Mouse (Mus musculus) layer of hippocampus, adult 18-20 months (tissue): Measurements from ENCODE around the gene Raph1. TPM values are rescaled to one million over a fixed set of nuclear protein-coding genes. Genes with fewer than 3 reads are reported as not detected.
"Not testable (repeated sequence)": the region's sequence is repeated elsewhere in the genome, so short reads cannot be mapped to it uniquely, and the experiment has no call there.

Experiments
- DNase-seq, 2 experiments: peaks; one replicate each; pipeline ENCODE4 v3.0.0; 2022; ENCODE audit warnings: low spot score in 2 of 2
- microRNA-seq, 2 experiments: library from miRNA; unstranded; fragments of <30 nt; microRNA quantifications; one replicate each; pipeline ENCODE4 v1.2.0; 2021
- total RNA-seq, 2 experiments: library from RNA; stranded (reverse); gene quantifications; 2 replicates each; pipeline ENCODE4 v1.2.3; 2021

Gene Raph1
- total RNA-seq, 2 experiments from 2014 or later = 50.6 to 54.3 TPM

DNA sequence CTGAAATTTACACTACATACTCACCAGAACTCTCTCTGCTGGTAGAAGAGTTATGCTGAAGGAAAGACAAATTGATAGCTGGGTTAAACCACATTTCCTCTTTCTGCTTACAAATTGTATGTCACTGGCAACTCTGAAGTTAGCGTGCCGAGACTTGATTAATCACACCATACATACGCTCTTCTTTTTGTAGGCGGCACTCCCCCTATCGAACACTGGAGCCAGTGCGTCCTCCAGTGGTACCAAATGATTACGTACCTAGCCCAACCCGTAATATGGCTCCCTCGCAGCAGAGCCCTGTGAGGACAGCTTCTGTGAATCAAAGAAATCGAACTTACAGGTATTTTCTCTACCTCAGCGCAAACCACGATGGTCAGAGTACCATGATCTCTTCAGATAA lies 119.8 kb downstream of the Raph1 start:
- DNase-seq = no peak

DNA sequence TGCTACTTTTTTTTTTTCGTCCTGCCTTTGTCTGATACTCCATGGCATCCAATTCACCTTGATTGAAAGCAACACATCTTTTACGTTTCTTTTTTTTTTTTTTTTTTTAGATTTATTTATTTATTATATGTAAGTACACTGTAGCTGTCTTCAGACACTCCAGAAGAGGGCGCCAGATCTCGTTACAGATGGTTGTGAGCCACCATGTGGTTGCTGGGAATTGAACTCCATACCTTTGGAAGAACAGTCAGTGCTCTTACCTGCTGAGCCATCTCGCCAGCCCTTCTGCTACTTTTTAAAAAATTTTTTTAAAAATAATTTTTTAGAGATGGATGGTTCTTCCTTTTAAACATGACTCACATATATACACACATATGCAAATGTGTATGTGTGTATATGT lies 125.5 kb downstream of the Raph1 start:
- DNase-seq = not testable (repeated sequence)

DNA sequence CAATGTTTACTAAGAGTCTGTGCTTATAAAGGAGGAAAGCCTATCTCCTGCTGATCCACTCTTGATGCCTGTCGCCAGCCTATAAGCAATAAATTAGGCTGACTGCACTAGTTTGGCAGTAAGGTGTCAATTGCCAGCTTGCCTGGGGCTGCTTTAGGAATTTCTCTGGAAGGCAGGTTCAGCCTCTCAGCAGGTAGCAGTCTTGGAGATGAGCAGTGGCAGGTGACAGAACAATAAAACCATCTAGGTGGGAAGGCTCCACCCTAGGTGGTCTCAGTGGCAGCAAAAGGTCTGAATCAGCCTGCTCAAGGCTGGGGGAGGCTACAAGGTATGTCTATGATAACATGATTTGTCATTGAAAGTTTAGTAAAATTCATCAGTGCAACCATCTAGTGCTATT lies 134.4 kb downstream of the Raph1 start:
- DNase-seq = no peak

Small RNA genes within 50 kb of the gene (microRNA-seq; reads per million reads assigned to microRNA genes)
- 0 reads per million in 2 experiments for gene Gm23762

Other genes with a start within 250 kb of the Raph1 start
- gene Cyp20a1, start 223.8 kb downstream of the Raph1 start, total RNA-seq = 10 to 100 TPM; 10.7 to 12.2 TPM
- 100 to 1,000 TPM; 363 to 372 TPM for gene Abi2, start 157.5 kb downstream of the Raph1 start, total RNA-seq
- under 1 TPM in 1 of 2 experiments, not detected in 1; 0.12 TPM for gene Cd28, start 149.7 kb upstream of the Raph1 start, total RNA-seq